Mouse (Mus musculus) lung, embryonic 14.5 days (tissue): Measurements from ENCODE around the gene Gm9747. TPM values are rescaled to one million over a fixed set of nuclear protein-coding genes. Genes with fewer than 3 reads are reported as not detected.

ENCODE experiments used
- ATAC-seq: fragments of 200-750 bp; cut with Nextera tagmentation; 2 replicates; pipeline ENCODE4 v1.8.0; 2017; ENCODE audit warnings: mild to moderate bottlenecking, moderate TSS enrichment, moderate library complexity; ENCODE audit not compliant: insufficient read depth
- DNase-seq: peaks from one replicate; pipeline ENCODE4 v3.0.0-alpha.2; 2015
- H3K27ac ChIP-seq: fragments of 300-500 bp; sonication (generic); 2 replicates; pipeline ENCODE4 v1.5.1; 2014; ENCODE audit warnings: low read depth, mild to moderate bottlenecking, moderate library complexity
- H3K27me3 ChIP-seq: fragments of 300-500 bp; sonication (generic); 2 replicates; pipeline ENCODE4 v1.6.1; 2014; ENCODE audit warnings: low read length, control low read depth; ENCODE audit not compliant: insufficient read depth
- H3K36me3 ChIP-seq: fragments of 300-500 bp; sonication (generic); 2 replicates; pipeline ENCODE4 v1.6.1; 2014; ENCODE audit warnings: control low read depth; ENCODE audit not compliant: insufficient read depth
- H3K4me1 ChIP-seq: fragments of 300-500 bp; sonication (generic); 2 replicates; pipeline ENCODE4 v1.6.1; 2014; ENCODE audit warnings: antibody characterized with exemption, control low read depth; ENCODE audit not compliant: insufficient read depth
- H3K4me2 ChIP-seq: fragments of 300-500 bp; sonication (generic); 2 replicates; pipeline ENCODE4 v1.6.1; 2014; ENCODE audit warnings: mild to moderate bottlenecking
- H3K4me3 ChIP-seq: fragments of 300-500 bp; sonication (generic); 2 replicates; pipeline ENCODE4 v1.5.1; 2014; ENCODE audit warnings: low read depth, low read length
- H3K9ac ChIP-seq: fragments of 300-500 bp; sonication (generic); 2 replicates; pipeline ENCODE4 v1.6.1; 2014
- H3K9me3 ChIP-seq: fragments of 300-500 bp; sonication (generic); 2 replicates; pipeline ENCODE4 v1.6.1; 2016; ENCODE audit warnings: low read depth, low read length, control low read depth
- CTCF ChIP-seq: IDR thresholded peaks from 2 replicates; pipeline ENCODE4 v1.5.1; 2016; ENCODE audit warnings: antibody characterized with exemption, low read depth
- WGBS: fragments of 180-500 bp; shearing (Covaris S2); extraction: QIAGEN DNeasy Blood & Tissue Kit; methylation state at CpG from one replicate; pipeline ENCODE4 v1.1.7; 2014; 5-methylcytosine and 5-hydroxymethylcytosine counted together
- polyA plus RNA-seq: library from polyadenylated mRNA; unstranded; fragments of >200 nt; fragmentation: Nextera tagmentation; extraction: Ambion mirVana; gene quantifications from 2 replicates; pipeline ENCODE4 v1.2.1, GENCODE M21; 2014

Gm9747 gene
- 46.3 and 52.0 TPM in 2 replicates for polyA plus RNA-seq

- H3K9me3 ChIP-seq = no peaks in the 10 kb centered on the region
- no peak within 1 kb of the TSS for H3K27ac ChIP-seq
- ATAC-seq (no peak), DNase-seq (no peak)
- peaks cover 46% of the 10 kb centered on the region for H3K36me3 ChIP-seq
- H3K4me1 ChIP-seq = no peaks in the 10 kb centered on the region
- WGBS = 94% methylated on average over 3 of the region's 3 CpGs
- no peak within 1 kb of the TSS for H3K4me3 ChIP-seq
- no peaks in the 10 kb centered on the region for H3K27me3 ChIP-seq
- H3K4me2 ChIP-seq = no peak within 1 kb of the TSS
- no peak within 1 kb of the TSS for H3K9ac ChIP-seq
- TF ChIP-seq CTCF = no peak
Measured at GRCm38 (mm10) chr1:82232812-82233211, at the start of gene Gm9747. Gene Gm9747 (plus strand): TSS chr1:82233112.

GRCm38 (mm10) chr1:82183913-82184442, 48.9 kb upstream of the Gm9747 start:
- no peaks in the 10 kb centered on the region for H3K9me3 ChIP-seq
- TF ChIP-seq CTCF = no peak
- no peak overlapping the region for H3K4me3 ChIP-seq
- DNase-seq = peak; percentile 59
- no peak overlapping the region for H3K27ac ChIP-seq
- ATAC-seq = peak; percentile 65
- no peaks in the 10 kb centered on the region for H3K36me3 ChIP-seq
- no peaks in the 10 kb centered on the region for H3K4me1 ChIP-seq
- H3K9ac ChIP-seq = no peak overlapping the region
- no peak overlapping the region for H3K4me2 ChIP-seq
- H3K27me3 ChIP-seq = no peaks in the 10 kb centered on the region
- 52% methylated on average over 8 of the region's 8 CpGs for WGBS

- Histone ChIP-seq H3K9ac (no peak overlapping the region), H3K4me1 (no peaks in the 10 kb centered on the region), H3K4me3 (no peak overlapping the region), H3K36me3 (no peaks in the 10 kb centered on the region), H3K9me3 (no peaks in the 10 kb centered on the region), H3K27me3 (no peaks in the 10 kb centered on the region), H3K4me2 (no peak overlapping the region), H3K27ac (no peak overlapping the region)
- WGBS = 72% methylated on average over 10 of the region's 10 CpGs
- TF ChIP-seq CTCF = no peak
- ATAC-seq (no peak), DNase-seq (no peak)
Measured at GRCm38 (mm10) chr1:82188549-82189231, 44.2 kb upstream of the Gm9747 start.

GRCm38 (mm10) chr1:82189516-82189915, 43.4 kb upstream of the Gm9747 start:
- Histone ChIP-seq H3K27me3 (no peaks in the 10 kb centered on the region), H3K4me2 (no peak overlapping the region), H3K27ac (no peak overlapping the region), H3K9ac (no peak overlapping the region), H3K4me1 (no peaks in the 10 kb centered on the region), H3K36me3 (no peaks in the 10 kb centered on the region), H3K4me3 (no peak overlapping the region), H3K9me3 (no peaks in the 10 kb centered on the region)
- 41% methylated on average over 3 of the region's 3 CpGs for WGBS
- TF ChIP-seq CTCF = no peak
- no peak for ATAC-seq
- peak; percentile 51 for DNase-seq

GRCm38 (mm10) chr1:82191579-82191978, 41.3 kb upstream of the Gm9747 start:
- ATAC-seq = no peak
- Histone ChIP-seq H3K9ac (no peak overlapping the region), H3K27me3 (no peaks in the 10 kb centered on the region), H3K4me2 (no peak overlapping the region), H3K27ac (no peak overlapping the region), H3K4me1 (no peaks in the 10 kb centered on the region), H3K36me3 (no peaks in the 10 kb centered on the region), H3K4me3 (no peak overlapping the region), H3K9me3 (no peaks in the 10 kb centered on the region)
- 41% methylated on average over 3 of the region's 3 CpGs for WGBS
- DNase-seq = no peak
- TF ChIP-seq CTCF = no peak

- no peaks in the 10 kb centered on the region for H3K9me3 ChIP-seq
- H3K4me2 ChIP-seq = no peak overlapping the region
- TF ChIP-seq CTCF = no peak
- H3K36me3 ChIP-seq = no peaks in the 10 kb centered on the region
- peak; percentile 57 for DNase-seq
- H3K27me3 ChIP-seq = no peaks in the 10 kb centered on the region
- 8% methylated on average over 1 of the region's 1 CpGs for WGBS
- ATAC-seq = peak; percentile 60; the same call in 1 of the 2 replicates
- no peak overlapping the region for H3K4me3 ChIP-seq
- H3K9ac ChIP-seq = no peak overlapping the region
- peaks cover 25% of the 10 kb centered on the region for H3K4me1 ChIP-seq
- peak overlapping the region; percentile 27; the same call in 1 of the 2 replicates for H3K27ac ChIP-seq
Measured at GRCm38 (mm10) chr1:82199918-82200317, 33.0 kb upstream of the Gm9747 start.

- TF ChIP-seq CTCF = no peak
- Histone ChIP-seq H3K4me2 (no peak overlapping the region), H3K4me3 (no peak overlapping the region), H3K9me3 (no peaks in the 10 kb centered on the region), H3K36me3 (no peaks in the 10 kb centered on the region), H3K27ac (peak overlapping the region; percentile 13; the same call in 1 of the 2 replicates), H3K4me1 (peaks cover 25% of the 10 kb centered on the region), H3K27me3 (no peaks in the 10 kb centered on the region), H3K9ac (no peak overlapping the region)
- ATAC-seq (no peak), DNase-seq (peak; percentile 34)
- 41% methylated on average over 7 of the region's 7 CpGs for WGBS
Measured at GRCm38 (mm10) chr1:82200636-82201035, 32.3 kb upstream of the Gm9747 start.
